10 mouse cellular contexts compared by ENCODE assay signal in the genomic region with DNA sequence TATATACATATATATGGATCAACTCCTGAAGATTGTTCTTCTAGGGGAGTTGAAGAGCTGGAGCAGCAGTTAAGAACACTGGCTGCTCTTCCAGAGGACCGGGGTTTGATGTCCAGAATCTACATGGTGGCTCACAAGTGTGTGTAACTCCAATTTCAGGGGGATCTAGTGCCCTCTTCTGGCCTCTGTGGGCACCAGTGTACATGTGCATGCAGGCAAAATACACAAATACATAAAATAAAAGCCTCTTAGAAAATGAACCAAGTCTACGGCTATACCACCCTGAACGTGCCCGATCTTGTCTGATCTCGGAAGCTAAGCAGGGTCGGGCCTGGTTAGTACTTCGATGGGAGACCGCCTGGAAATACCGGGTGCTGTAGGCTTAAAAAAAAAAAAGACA. TPM values are rescaled to one million over a fixed set of nuclear protein-coding genes. Genes with fewer than 3 reads are reported as not detected.
DNase-seq lines count a peak whose midpoint lies in the region; ATAC-seq lines count a peak whose summit lies in the region.
"Had no signal": no experiment of that assay in that cellular context is flagged by ENCODE, and none has a peak within 500 bp of the region (broad histone marks: within the 10 kb centered on the region; RNA-seq: fewer than 3 reads in every experiment).

No protein-coding gene starts in this region.

- H3K27me3 ChIP-seq in limb, embryonic 11.5 days (ENCODE audit: control insufficient read depth, insufficient read depth, low read length), result peaks cover 52% of the 10 kb centered on the region
- H3K27me3 ChIP-seq in limb, embryonic 10.5 days (ENCODE audit: low read depth, poor library complexity, severe bottlenecking), result peaks cover 86% of the 10 kb centered on the region

- H3K27ac ChIP-seq in limb, embryonic 11.5 days (replicated peaks; ENCODE audit: low read depth, low read length), result no peak overlapping the region
- H3K27ac ChIP-seq in limb, embryonic 10.5 days, result no peak overlapping the region
- H3K27ac ChIP-seq: lung, embryonic 15.5 days had no signal

- H3K4me2 ChIP-seq in limb, embryonic 11.5 days (ENCODE audit: low read depth, severe bottlenecking), result no peak overlapping the region
- H3K4me2 ChIP-seq: lung, embryonic 15.5 days had no signal

- peak; percentile 17 for DNase-seq in adrenal gland, adult 2 months
- no peak for DNase-seq in adrenal gland, postnatal 14 days
- peak; percentile 50 for DNase-seq in limb, embryonic 11.5 days (ENCODE audit: low spot score)
- no peak for DNase-seq in limb, embryonic 10.5 days (ENCODE audit: low spot score)
- peak; percentile 14 for DNase-seq in MN1 (ENCODE audit: low spot score)
- peak; percentile 40 for DNase-seq in lung, postnatal 10 days
- DNase-seq in right cerebral cortex, postnatal 36 days (ENCODE audit: low spot score in 2 of 2), result no peak
- DNase-seq in yolk sac, embryonic 10.5 days (ENCODE audit: low spot score), result no peak

- H3K36me3 ChIP-seq in limb, embryonic 11.5 days (ENCODE audit: control insufficient read depth, insufficient read depth, low read length), result no peaks in the 10 kb centered on the region
- H3K36me3 ChIP-seq in limb, embryonic 10.5 days, result no peaks in the 10 kb centered on the region
- H3K36me3 ChIP-seq: lung, embryonic 15.5 days had no signal

- peaks cover 4% of the 10 kb centered on the region; the same call in 1 of the 2 replicates for H3K4me1 ChIP-seq in limb, embryonic 11.5 days (ENCODE audit: control insufficient read depth, insufficient read depth, low read length)
- H3K4me1 ChIP-seq in limb, embryonic 10.5 days, result peaks cover 36% of the 10 kb centered on the region

- no peak for ATAC-seq in limb, embryonic 11.5 days (ENCODE audit: insufficient number of reproducible peaks, low FRiP score, low TSS enrichment, low read depth)

- whole genome bisulfite sequencing in limb, embryonic 11.5 days, result 43% methylated on average over 9 of the region's 9 CpGs
- WGBS in limb, embryonic 10.5 days, result 44% methylated on average over 9 of the region's 9 CpGs

- no peaks in the 10 kb centered on the region; the same call in 1 of the 2 replicates for H3K9me3 ChIP-seq in limb, embryonic 11.5 days (ENCODE audit: control insufficient read depth, low read length)
- no peaks in the 10 kb centered on the region for H3K9me3 ChIP-seq in limb, embryonic 10.5 days (replicated peaks)
- H3K9me3 ChIP-seq: lung, embryonic 15.5 days had no signal

- no peak overlapping the region for H3K4me3 ChIP-seq in limb, embryonic 11.5 days (ENCODE audit: low read depth, low read length)
- H3K4me3 ChIP-seq in limb, embryonic 10.5 days, result no peak overlapping the region
- H3K4me3 ChIP-seq: lung, embryonic 15.5 days had no signal

- H3K9ac ChIP-seq in limb, embryonic 11.5 days (ENCODE audit: low read length), result no peak overlapping the region
- H3K9ac ChIP-seq: lung, embryonic 15.5 days had no signal

RNA-seq across cellular contexts. Expression of gene Npas1, which starts 6.0 kb away (rescaled TPM):
- total RNA-seq in adrenal gland, adult 2 months (2021), result not detected
- not detected in 2 replicates for polyA plus RNA-seq in adrenal gland, adult 2 months (2012; rRNA removed)
- total RNA-seq in adrenal gland, postnatal 14 days (2021), result not detected in 2 replicates
- 0.10 TPM in 1 of 2 replicates, not detected in the other for polyA plus RNA-seq in limb, embryonic 11.5 days (2014; fragmentation: Nextera tagmentation; extraction: Ambion mirVana)
- polyA plus RNA-seq in limb, embryonic 10.5 days (2016; fragmentation: Nextera tagmentation; extraction: Ambion mirVana), result 0.60 and 0.69 TPM in 2 replicates
- total RNA-seq: neutrophil, adult 5-6 weeks had no signal

RNA-seq across cellular contexts. Expression of gene Tmem160, which starts 19.0 kb away (rescaled TPM):
- total RNA-seq in adrenal gland, adult 2 months (2021), result 10 to 100 TPM; 31.1 to 76.6 TPM
- 409 and 528 TPM in 2 replicates for polyA plus RNA-seq in adrenal gland, adult 2 months (2012; rRNA removed)
- total RNA-seq in adrenal gland, postnatal 14 days (2021), result 46.2 and 49.2 TPM in 2 replicates
- 62.0 and 71.4 TPM in 2 replicates for polyA plus RNA-seq in limb, embryonic 11.5 days (2014; fragmentation: Nextera tagmentation; extraction: Ambion mirVana)
- polyA plus RNA-seq in limb, embryonic 10.5 days (2016; fragmentation: Nextera tagmentation; extraction: Ambion mirVana), result 74.8 and 86.2 TPM in 2 replicates

Comparison
In these comparisons a context has a peak if more than half of its experiments do, and no peak if none do; other contexts are left out.
1. DNase-seq: peak in adrenal gland, adult 2 months (single experiment), limb, embryonic 11.5 days (single experiment), MN1 (single experiment) and lung, postnatal 10 days (single experiment); none in adrenal gland, postnatal 14 days (single experiment), limb, embryonic 10.5 days (single experiment), right cerebral cortex, postnatal 36 days (0 of 2) and yolk sac, embryonic 10.5 days (single experiment).